Mouse (Mus musculus) neural tube, embryonic 11.5 days (tissue): ENCODE measurements at regions not wholly inside any gene's neighbourhood (a gene's known extent, or its start where the extent isn't known, plus 50 kb on each side); places are given as distances from the start of the nearest gene placed in this dataset.

ENCODE experiments used
- ATAC-seq: fragments of 200-750 bp; cut with Nextera tagmentation; 2 replicates; pipeline ENCODE4 v1.8.0; 2017; ENCODE audit warnings: moderate number of reproducible peaks, mild to moderate bottlenecking, moderate TSS enrichment, moderate library complexity; ENCODE audit not compliant: insufficient read depth, low FRiP score, low TSS enrichment
- DNase-seq: peaks from one replicate; pipeline ENCODE4 v3.0.0-alpha.2; 2015; ENCODE audit warnings: low spot score
- H3K27ac ChIP-seq: fragments of 300-500 bp; sonication (generic); 2 replicates; pipeline ENCODE4 v1.5.1; 2014; ENCODE audit warnings: low read depth, mild to moderate bottlenecking, low read length
- H3K27me3 ChIP-seq: fragments of 300-500 bp; sonication (generic); 2 replicates; pipeline ENCODE4 v1.6.1; 2014; ENCODE audit warnings: mild to moderate bottlenecking, low read length, mixed read lengths; ENCODE audit not compliant: control insufficient read depth, insufficient read depth
- H3K36me3 ChIP-seq: fragments of 300-500 bp; sonication (generic); 2 replicates; pipeline ENCODE4 v1.6.1; 2014; ENCODE audit warnings: mild to moderate bottlenecking, low read length, moderate library complexity, mixed read lengths; ENCODE audit not compliant: control insufficient read depth, insufficient read depth
- H3K4me1 ChIP-seq: fragments of 300-500 bp; sonication (generic); 2 replicates; pipeline ENCODE4 v1.6.1; 2014; ENCODE audit warnings: low read length, mixed read lengths; ENCODE audit not compliant: control insufficient read depth, insufficient read depth
- H3K4me2 ChIP-seq: fragments of 300-500 bp; sonication (generic); 2 replicates; pipeline ENCODE4 v1.6.1; 2014; ENCODE audit warnings: low read depth, mild to moderate bottlenecking, moderate library complexity
- H3K4me3 ChIP-seq: fragments of 300-500 bp; sonication (generic); 2 replicates; pipeline ENCODE4 v1.5.1; 2014; ENCODE audit warnings: low read depth, low read length
- H3K9ac ChIP-seq: fragments of 300-500 bp; sonication (generic); 2 replicates; pipeline ENCODE4 v1.6.1; 2014; ENCODE audit warnings: mild to moderate bottlenecking, low read length
- H3K9me3 ChIP-seq: fragments of 300-500 bp; sonication (generic); 2 replicates; pipeline ENCODE4 v1.6.1; 2016; ENCODE audit warnings: low read length; ENCODE audit not compliant: control insufficient read depth
- WGBS: fragments of 180-500 bp; shearing (Covaris S2); extraction: QIAGEN DNeasy Blood & Tissue Kit; methylation state at CpG from one replicate; pipeline ENCODE4 v1.1.7; 2014; 5-methylcytosine and 5-hydroxymethylcytosine counted together

DNA sequence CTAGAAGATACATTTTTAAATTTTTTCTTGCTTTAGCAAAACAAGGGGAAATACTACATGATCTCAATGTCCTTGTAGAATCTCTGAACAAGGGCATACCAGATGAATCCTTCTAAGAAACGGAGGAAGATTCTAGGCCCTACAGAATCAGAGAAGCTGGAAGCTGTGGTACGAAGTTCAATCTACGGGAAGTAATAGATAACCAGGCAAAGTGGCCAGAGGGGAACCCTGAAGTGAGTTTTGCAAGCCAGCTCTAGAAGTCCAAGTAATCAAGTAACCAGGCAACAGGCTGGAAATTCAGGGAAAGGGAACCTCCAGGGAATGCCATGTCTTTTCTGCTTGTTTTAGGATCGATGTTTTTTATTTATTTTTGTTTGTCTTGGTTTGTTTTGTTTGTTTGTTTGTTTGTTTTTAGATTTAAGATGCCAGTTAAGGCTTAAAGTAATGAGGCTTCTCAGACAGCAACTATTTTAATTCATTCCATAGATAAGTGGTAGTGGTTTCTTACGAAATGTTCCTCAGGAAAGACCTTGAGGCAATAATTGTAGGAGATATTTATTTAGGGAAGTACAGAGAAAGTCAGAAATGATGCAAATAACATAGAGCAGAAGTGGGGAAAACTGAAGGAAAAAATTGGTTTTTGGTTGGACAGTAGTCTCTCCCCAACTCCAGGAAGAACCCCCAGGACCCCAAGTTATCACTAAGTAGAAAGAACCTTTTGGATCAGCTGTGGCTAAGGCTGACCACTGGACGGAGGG lies 420.7 kb downstream of the Lipi start:
- Histone ChIP-seq H3K27ac (no peak overlapping the region), H3K9ac (no peak overlapping the region), H3K4me2 (no peak overlapping the region), H3K27me3 (no peaks in the 10 kb centered on the region), H3K9me3 (no peaks in the 10 kb centered on the region), H3K4me1 (no peaks in the 10 kb centered on the region), H3K4me3 (no peak overlapping the region), H3K36me3 (no peaks in the 10 kb centered on the region)
- 86% methylated on average over 6 of the region's 6 CpGs for WGBS
- DNase-seq (no peak), ATAC-seq (no peak)

DNA sequence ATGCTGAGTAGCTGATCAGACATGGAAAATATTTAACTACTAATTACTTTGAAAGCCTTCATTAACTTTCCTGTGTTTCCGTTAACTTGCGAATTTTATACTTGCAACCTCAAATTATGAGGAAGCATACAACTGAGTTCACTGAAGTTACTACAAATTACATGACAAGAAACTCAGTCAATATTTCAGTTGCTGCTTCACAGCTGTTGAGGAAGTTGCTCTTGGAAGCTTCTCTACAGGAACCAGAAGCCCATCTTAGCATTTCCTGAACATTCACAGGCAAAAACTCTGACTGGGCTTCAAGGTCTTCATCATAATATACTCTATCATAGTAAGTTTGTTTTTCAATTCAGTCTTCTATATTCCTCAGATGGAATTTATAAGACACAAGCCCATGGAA lies 426.1 kb downstream of the Lipi start:
- 98% methylated on average over 2 of the region's 2 CpGs for WGBS
- ATAC-seq (no peak), DNase-seq (no peak)
- Histone ChIP-seq H3K27ac (no peak overlapping the region), H3K9ac (no peak overlapping the region), H3K4me2 (no peak overlapping the region), H3K27me3 (no peaks in the 10 kb centered on the region), H3K4me3 (no peak overlapping the region), H3K9me3 (no peaks in the 10 kb centered on the region), H3K36me3 (no peaks in the 10 kb centered on the region), H3K4me1 (no peaks in the 10 kb centered on the region)

GRCm38 (mm10) chr16:75155441-75156038 lies 430.3 kb downstream of the Lipi start:
- Histone ChIP-seq H3K27ac (no peak overlapping the region), H3K9ac (no peak overlapping the region), H3K36me3 (no peaks in the 10 kb centered on the region), H3K4me1 (no peaks in the 10 kb centered on the region), H3K4me2 (no peak overlapping the region), H3K9me3 (no peaks in the 10 kb centered on the region), H3K27me3 (no peaks in the 10 kb centered on the region), H3K4me3 (no peak overlapping the region)
- 89% methylated on average over 5 of the region's 5 CpGs for WGBS
- ATAC-seq = no peak
- DNase-seq = no peak
